Mouse (Mus musculus): ENCODE measurements at regions not wholly inside any gene's neighbourhood (a gene's known extent, or its start where the extent isn't known, plus 50 kb on each side); places are given as distances from the start of the nearest gene placed in this dataset.

DNA sequence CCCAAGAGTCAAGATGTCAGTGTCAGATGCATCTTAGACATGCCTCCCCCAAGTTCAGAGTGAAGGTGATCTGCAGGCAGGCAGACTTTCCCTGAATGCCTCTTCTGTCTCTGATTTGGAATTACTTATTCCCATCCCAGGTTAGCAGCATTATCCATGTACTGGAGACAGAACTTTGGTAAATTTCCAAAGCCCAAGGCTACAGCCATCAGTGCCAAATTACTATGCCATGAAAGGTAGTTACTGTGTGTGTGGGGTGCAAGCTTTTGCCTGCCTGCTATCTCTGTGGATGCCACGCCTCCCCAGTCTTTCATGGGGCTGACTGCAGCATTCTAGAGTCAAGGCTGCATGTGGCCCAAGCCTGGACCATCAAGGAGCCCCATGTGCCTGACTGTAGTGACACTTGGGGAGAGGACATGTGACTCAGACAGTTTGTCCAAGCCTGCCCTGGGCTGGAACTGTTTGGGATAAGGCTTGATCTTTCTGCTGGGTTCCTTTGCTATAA is 196.2 kb downstream of the Kcnrg start:
- no peak for TF ChIP-seq POLR2A (IDR thresholded peaks at IDR 0.05; ENCODE audit: control insufficient read depth, extremely low read depth, insufficient read depth, low read length, poor library complexity)
- no peak for TF ChIP-seq CTCF (IDR thresholded peaks at IDR 0.05; ENCODE audit: borderline replicate concordance, control insufficient read depth, extremely low read depth, insufficient read depth, low read length, poor library complexity)
- no peaks in the 10 kb centered on the region for H3K36me3 ChIP-seq (ENCODE audit: control insufficient read depth, insufficient read depth, low read length)
- 83% methylated on average over 1 of the region's 1 CpGs for WGBS
- H3K4me3 ChIP-seq (ENCODE audit: control insufficient read depth, insufficient read depth, low read length), result no peak overlapping the region
- no peak overlapping the region for H3K27ac ChIP-seq (ENCODE audit: control insufficient read depth, insufficient read depth, low read length)
- no peak for DNase-seq
- H3K27me3 ChIP-seq (ENCODE audit: control insufficient read depth, insufficient read depth, low read length), result no peaks in the 10 kb centered on the region
- H3K4me1 ChIP-seq (replicated peaks; ENCODE audit: control insufficient read depth, insufficient read depth, low read length), result no peaks in the 10 kb centered on the region; the same call in 1 of the 2 replicates

DNA sequence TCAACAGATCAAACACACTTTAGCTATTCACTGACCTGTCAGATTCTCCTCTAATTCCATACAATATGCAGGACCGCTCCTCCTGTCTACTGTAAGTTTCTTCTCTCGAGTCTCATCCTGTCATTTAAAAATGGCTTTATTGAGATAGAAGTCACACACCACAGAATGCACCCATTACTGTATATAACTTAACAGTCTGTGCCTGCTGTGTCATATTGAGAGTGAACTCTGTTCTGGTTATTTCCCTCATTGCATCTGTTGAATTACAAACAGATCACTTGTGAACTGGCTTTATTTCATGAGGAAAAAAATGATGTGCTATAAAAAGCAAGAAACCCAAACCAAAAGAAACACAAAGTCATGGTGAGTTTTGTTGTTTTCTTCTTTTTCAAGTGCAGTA is 198.2 kb downstream of the Kcnrg start:
- DNase-seq, result no peak
- H3K4me1 ChIP-seq (replicated peaks; ENCODE audit: control insufficient read depth, insufficient read depth, low read length), result no peaks in the 10 kb centered on the region; the same call in 1 of the 2 replicates
- no peak overlapping the region for H3K4me3 ChIP-seq (ENCODE audit: control insufficient read depth, insufficient read depth, low read length)
- no peaks in the 10 kb centered on the region for H3K36me3 ChIP-seq (ENCODE audit: control insufficient read depth, insufficient read depth, low read length)
- TF ChIP-seq POLR2A (IDR thresholded peaks at IDR 0.05; ENCODE audit: control insufficient read depth, extremely low read depth, insufficient read depth, low read length, poor library complexity) (no peak), CTCF (IDR thresholded peaks at IDR 0.05; ENCODE audit: borderline replicate concordance, control insufficient read depth, extremely low read depth, insufficient read depth, low read length, poor library complexity) (no peak)
- H3K27ac ChIP-seq (ENCODE audit: control insufficient read depth, insufficient read depth, low read length), result no peak overlapping the region
- H3K27me3 ChIP-seq (ENCODE audit: control insufficient read depth, insufficient read depth, low read length), result no peaks in the 10 kb centered on the region
- WGBS, result 95% methylated on average over 2 of the region's 2 CpGs

DNA sequence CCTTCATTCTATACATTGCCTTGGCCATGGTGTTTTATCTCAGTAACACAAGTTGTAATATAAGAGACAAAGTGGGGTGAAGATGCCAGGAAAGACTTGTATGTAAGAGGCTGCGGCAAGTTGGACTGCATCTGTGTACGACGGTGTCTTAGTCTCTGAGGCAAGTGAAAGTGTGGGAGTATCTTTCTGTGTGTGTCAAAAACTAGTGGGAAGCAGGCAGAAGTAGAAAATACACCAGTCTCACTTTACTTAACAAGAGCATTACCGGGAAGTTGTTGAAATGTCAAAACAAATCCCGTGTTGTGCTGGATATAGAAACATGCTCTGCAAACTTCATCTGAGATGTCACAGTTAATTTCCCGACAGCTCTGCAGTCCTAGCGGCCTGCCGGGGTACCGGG is 200.9 kb downstream of the Kcnrg start:
- TF ChIP-seq CTCF (IDR thresholded peaks at IDR 0.05; ENCODE audit: borderline replicate concordance, control insufficient read depth, extremely low read depth, insufficient read depth, low read length, poor library complexity) (no peak), POLR2A (IDR thresholded peaks at IDR 0.05; ENCODE audit: control insufficient read depth, extremely low read depth, insufficient read depth, low read length, poor library complexity) (no peak)
- no peaks in the 10 kb centered on the region for H3K36me3 ChIP-seq (ENCODE audit: control insufficient read depth, insufficient read depth, low read length)
- DNase-seq, result no peak
- 79% methylated on average over 9 of the region's 9 CpGs for WGBS
- no peak overlapping the region for H3K4me3 ChIP-seq (ENCODE audit: control insufficient read depth, insufficient read depth, low read length)
- H3K27ac ChIP-seq (ENCODE audit: control insufficient read depth, insufficient read depth, low read length), result no peak overlapping the region
- H3K27me3 ChIP-seq (ENCODE audit: control insufficient read depth, insufficient read depth, low read length), result no peaks in the 10 kb centered on the region
- H3K4me1 ChIP-seq (replicated peaks; ENCODE audit: control insufficient read depth, insufficient read depth, low read length), result no peaks in the 10 kb centered on the region; the same call in 1 of the 2 replicates

- TF ChIP-seq CTCF (IDR thresholded peaks at IDR 0.05; ENCODE audit: borderline replicate concordance, control insufficient read depth, extremely low read depth, insufficient read depth, low read length, poor library complexity) (no peak), POLR2A (IDR thresholded peaks at IDR 0.05; ENCODE audit: control insufficient read depth, extremely low read depth, insufficient read depth, low read length, poor library complexity) (no peak)
- Histone ChIP-seq H3K4me3 (ENCODE audit: control insufficient read depth, insufficient read depth, low read length) (no peak overlapping the region), H3K4me1 (replicated peaks; ENCODE audit: control insufficient read depth, insufficient read depth, low read length) (no peaks in the 10 kb centered on the region; the same call in 1 of the 2 replicates), H3K36me3 (ENCODE audit: control insufficient read depth, insufficient read depth, low read length) (no peaks in the 10 kb centered on the region), H3K27ac (ENCODE audit: control insufficient read depth, insufficient read depth, low read length) (no peak overlapping the region), H3K27me3 (ENCODE audit: control insufficient read depth, insufficient read depth, low read length) (no peaks in the 10 kb centered on the region)
- DNase-seq, result no peak
- 89% methylated on average over 10 of the region's 10 CpGs for WGBS
Observed at GRCm38 (mm10) chr14:61809716-61810437, 202.6 kb downstream of the Kcnrg start.

DNA sequence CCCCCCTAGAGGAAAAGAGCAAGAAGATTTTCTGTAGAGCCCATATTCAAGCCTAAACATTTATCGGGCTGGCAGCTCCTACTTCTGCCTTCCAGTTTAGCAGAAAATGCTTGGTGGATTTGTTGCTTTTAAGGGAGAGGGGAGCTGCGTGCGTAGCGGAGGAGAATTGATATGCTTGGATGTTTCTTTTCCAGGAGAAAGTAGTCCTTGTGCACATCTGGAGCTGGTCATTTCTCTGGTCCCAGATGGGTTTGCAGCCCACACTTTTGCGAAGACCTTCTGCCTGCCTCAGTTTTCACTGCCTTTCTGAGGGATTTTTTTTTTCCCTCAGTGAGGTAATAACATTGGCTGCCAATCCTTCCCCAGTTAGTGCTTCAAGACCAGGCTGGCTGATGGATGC is 203.6 kb downstream of the Kcnrg start:
- Histone ChIP-seq H3K4me3 (ENCODE audit: control insufficient read depth, insufficient read depth, low read length) (no peak overlapping the region), H3K36me3 (ENCODE audit: control insufficient read depth, insufficient read depth, low read length) (no peaks in the 10 kb centered on the region), H3K27ac (ENCODE audit: control insufficient read depth, insufficient read depth, low read length) (no peak overlapping the region), H3K4me1 (replicated peaks; ENCODE audit: control insufficient read depth, insufficient read depth, low read length) (peaks cover under 1% of the 10 kb centered on the region; the same call in 1 of the 2 replicates), H3K27me3 (ENCODE audit: control insufficient read depth, insufficient read depth, low read length) (no peaks in the 10 kb centered on the region)
- no peak for DNase-seq
- no peak for TF ChIP-seq CTCF (IDR thresholded peaks at IDR 0.05; ENCODE audit: borderline replicate concordance, control insufficient read depth, extremely low read depth, insufficient read depth, low read length, poor library complexity)
- no peak for TF ChIP-seq POLR2A (IDR thresholded peaks at IDR 0.05; ENCODE audit: control insufficient read depth, extremely low read depth, insufficient read depth, low read length, poor library complexity)
- WGBS, result 92% methylated on average over 5 of the region's 5 CpGs

- 0 out of 2 replicates have a peak, but pooled peaks cover 3% of the 10 kb centered on the region for H3K4me1 ChIP-seq (replicated peaks; ENCODE audit: control insufficient read depth, insufficient read depth, low read length)
- no peak overlapping the region for H3K27ac ChIP-seq (ENCODE audit: control insufficient read depth, insufficient read depth, low read length)
- no peak for DNase-seq
- WGBS, result 95% methylated on average over 11 of the region's 11 CpGs
- no peaks in the 10 kb centered on the region for H3K27me3 ChIP-seq (ENCODE audit: control insufficient read depth, insufficient read depth, low read length)
- no peak for TF ChIP-seq CTCF (IDR thresholded peaks at IDR 0.05; ENCODE audit: borderline replicate concordance, control insufficient read depth, extremely low read depth, insufficient read depth, low read length, poor library complexity)
- TF ChIP-seq POLR2A (IDR thresholded peaks at IDR 0.05; ENCODE audit: control insufficient read depth, extremely low read depth, insufficient read depth, low read length, poor library complexity), result no peak
- no peak overlapping the region for H3K4me3 ChIP-seq (ENCODE audit: control insufficient read depth, insufficient read depth, low read length)
- no peaks in the 10 kb centered on the region for H3K36me3 ChIP-seq (ENCODE audit: control insufficient read depth, insufficient read depth, low read length)
Observed at GRCm38 (mm10) chr14:61817711-61818110, 210.5 kb downstream of the Kcnrg start.

All from thymus, adult 2 months (tissue).